Mouse (Mus musculus): Measurements from ENCODE around the gene Megf11.

DNA sequence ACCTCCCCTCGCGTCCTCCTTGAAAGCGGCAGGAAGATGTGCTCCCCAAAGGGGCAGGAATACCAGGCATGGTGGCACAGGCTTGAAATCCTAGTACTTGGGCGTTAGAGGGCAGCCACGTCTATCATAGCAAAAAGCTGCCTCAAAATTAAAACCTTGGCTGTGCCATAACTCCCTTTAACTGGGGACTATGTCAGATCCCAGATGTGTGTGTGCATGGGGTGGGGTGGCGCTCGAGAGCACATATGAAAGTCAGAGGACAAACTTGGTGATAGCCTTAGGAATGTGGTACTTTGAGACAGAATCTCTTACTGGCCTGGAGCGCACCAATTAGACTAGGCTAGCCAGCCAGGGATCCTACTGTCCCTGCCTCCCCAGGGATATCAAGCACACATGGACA lies 235.2 kb downstream of the Megf11 start:
- TF ChIP-seq CTCF (IDR thresholded peaks at IDR 0.05 in 2 of 3, conservative IDR thresholded peaks at IDR 0.05 in 1 of 3; ENCODE audit: control insufficient read depth in 1 of 3, insufficient read depth in 1 of 3, low read depth in 2 of 3, low read length in 3 of 3, poor library complexity in 1 of 3, severe bottlenecking in 1 of 3), result no peak
- no peak for TF ChIP-seq GABPA (IDR thresholded peaks at IDR 0.05; ENCODE audit: low read depth, low read length)
- no peak for TF ChIP-seq POLR2A (IDR thresholded peaks at IDR 0.05; ENCODE audit: control insufficient read depth in 1 of 2, insufficient read depth in 1 of 2, low read depth in 1 of 2, low read length in 2 of 2, poor library complexity in 1 of 2)
- no peak for TF ChIP-seq ETS1 (IDR thresholded peaks at IDR 0.05; ENCODE audit: low read depth, low read length)
- TF ChIP-seq MYB (IDR thresholded peaks at IDR 0.05; ENCODE audit: low read depth, low read length), result no peak
- TF ChIP-seq GATA1 (IDR thresholded peaks at IDR 0.05; ENCODE audit: low read depth, low read length), result no peak
- TF ChIP-seq CHD1 (IDR thresholded peaks at IDR 0.05; ENCODE audit: low read depth, low read length), result no peak
